Mouse (Mus musculus) lung, embryonic 16.5 days (tissue): ENCODE data around the gene Otub1. TPM values are rescaled to one million over a fixed set of nuclear protein-coding genes. Genes with fewer than 3 reads are reported as not detected.
A peak's percentile ranks its signal among the peaks of the same experiment; 100 is the strongest.

Source experiments
- ATAC-seq: fragments of 200-750 bp; cut with Nextera tagmentation; 2 replicates; pipeline ENCODE4 v1.8.0; 2017; ENCODE audit warnings: low read depth, mild to moderate bottlenecking, moderate library complexity
- H3K27ac ChIP-seq: fragments of 300-500 bp; sonication (generic); 2 replicates; pipeline ENCODE4 v1.5.1; 2014; ENCODE audit warnings: mild to moderate bottlenecking, control low read depth, low read length
- H3K27me3 ChIP-seq: fragments of 300-500 bp; sonication (generic); 2 replicates; pipeline ENCODE4 v1.6.1; 2014; ENCODE audit warnings: low read depth, low read length, mixed read lengths; ENCODE audit not compliant: control insufficient read depth, insufficient read depth
- H3K36me3 ChIP-seq: fragments of 300-500 bp; sonication (generic); 2 replicates; pipeline ENCODE4 v1.6.1; 2014; ENCODE audit warnings: low read length; ENCODE audit not compliant: control insufficient read depth, insufficient read depth
- H3K4me1 ChIP-seq: fragments of 300-500 bp; sonication (generic); replicated peaks from 2 replicates; pipeline ENCODE4 v1.6.1; 2014; ENCODE audit warnings: low read length, mixed read lengths; ENCODE audit not compliant: control insufficient read depth, insufficient read depth
- H3K4me2 ChIP-seq: fragments of 300-500 bp; sonication (generic); 2 replicates; pipeline ENCODE4 v1.6.1; 2014; ENCODE audit warnings: low read depth, low read length, control low read depth
- H3K4me3 ChIP-seq: fragments of 300-500 bp; sonication (generic); 2 replicates; pipeline ENCODE4 v1.5.1; 2014; ENCODE audit warnings: mild to moderate bottlenecking, low read length, control low read depth
- H3K9ac ChIP-seq: fragments of 300-500 bp; sonication (generic); 2 replicates; pipeline ENCODE4 v1.6.1; 2014; ENCODE audit warnings: low read length, control low read depth
- H3K9me3 ChIP-seq: fragments of 300-500 bp; sonication (generic); 2 replicates; pipeline ENCODE4 v1.6.1; 2016; ENCODE audit warnings: low read length; ENCODE audit not compliant: control insufficient read depth
- WGBS: fragments of 180-500 bp; shearing (Covaris S2); extraction: QIAGEN DNeasy Blood & Tissue Kit; methylation state at CpG from one replicate; pipeline ENCODE4 v1.1.7; 2014; 5-methylcytosine and 5-hydroxymethylcytosine counted together
- polyA plus RNA-seq: library from polyadenylated mRNA; unstranded; fragments of >200 nt; fragmentation: Nextera tagmentation; extraction: Ambion mirVana; gene quantifications from 2 replicates; pipeline ENCODE4 v1.2.1, GENCODE M21; 2015

The Otub1 gene
- 176 and 187 TPM in 2 replicates for polyA plus RNA-seq

GRCm38 (mm10) chr19:7205753-7206736 is at the start of gene Otub1:
TSS of gene Otub1 (minus strand) at chr19:7206316.
- H3K4me2 ChIP-seq, result peak within 1 kb of the TSS; percentile 86
- WGBS, result under 1% methylated on average over 51 of the region's 79 CpGs
- no peaks in the 10 kb centered on the region for H3K9me3 ChIP-seq
- peak; percentile 98 for ATAC-seq
- peak within 1 kb of the TSS; percentile 94 for H3K4me3 ChIP-seq
- H3K27me3 ChIP-seq, result no peaks in the 10 kb centered on the region
- peak within 1 kb of the TSS; percentile 92 for H3K27ac ChIP-seq
- peaks cover 24% of the 10 kb centered on the region for H3K36me3 ChIP-seq
- H3K9ac ChIP-seq, result peak within 1 kb of the TSS; percentile 76
- H3K4me1 ChIP-seq, result peaks cover 16% of the 10 kb centered on the region

DNA sequence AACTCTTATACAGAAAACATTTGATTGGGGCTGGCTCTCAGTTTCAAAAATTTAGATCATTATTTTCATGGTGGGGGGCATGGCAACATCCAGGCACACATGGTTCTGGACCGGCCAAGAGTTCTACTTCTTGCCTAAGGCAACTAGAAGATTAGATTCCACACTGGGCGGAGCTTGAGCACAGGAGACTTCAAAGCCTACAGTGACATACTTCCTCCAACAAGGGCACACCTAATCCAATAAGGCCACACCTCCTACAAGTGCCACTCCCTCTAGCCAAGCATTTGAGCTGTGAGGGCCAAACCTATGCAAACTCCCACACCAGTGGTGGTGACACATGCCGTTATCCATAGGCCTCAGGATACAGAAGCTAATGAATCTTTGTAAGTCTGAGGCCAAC is 39.9 kb upstream of the Otub1 start:
- no peak for ATAC-seq
- Histone ChIP-seq H3K27ac (no peak overlapping the region), H3K4me3 (no peak overlapping the region), H3K4me2 (no peak overlapping the region), H3K9ac (no peak overlapping the region), H3K4me1 (0 out of 2 replicates have a peak, but pooled peaks cover 2% of the 10 kb centered on the region), H3K36me3 (no peaks in the 10 kb centered on the region), H3K27me3 (no peaks in the 10 kb centered on the region), H3K9me3 (no peaks in the 10 kb centered on the region)
- 67% methylated on average over 3 of the region's 3 CpGs for WGBS

DNA sequence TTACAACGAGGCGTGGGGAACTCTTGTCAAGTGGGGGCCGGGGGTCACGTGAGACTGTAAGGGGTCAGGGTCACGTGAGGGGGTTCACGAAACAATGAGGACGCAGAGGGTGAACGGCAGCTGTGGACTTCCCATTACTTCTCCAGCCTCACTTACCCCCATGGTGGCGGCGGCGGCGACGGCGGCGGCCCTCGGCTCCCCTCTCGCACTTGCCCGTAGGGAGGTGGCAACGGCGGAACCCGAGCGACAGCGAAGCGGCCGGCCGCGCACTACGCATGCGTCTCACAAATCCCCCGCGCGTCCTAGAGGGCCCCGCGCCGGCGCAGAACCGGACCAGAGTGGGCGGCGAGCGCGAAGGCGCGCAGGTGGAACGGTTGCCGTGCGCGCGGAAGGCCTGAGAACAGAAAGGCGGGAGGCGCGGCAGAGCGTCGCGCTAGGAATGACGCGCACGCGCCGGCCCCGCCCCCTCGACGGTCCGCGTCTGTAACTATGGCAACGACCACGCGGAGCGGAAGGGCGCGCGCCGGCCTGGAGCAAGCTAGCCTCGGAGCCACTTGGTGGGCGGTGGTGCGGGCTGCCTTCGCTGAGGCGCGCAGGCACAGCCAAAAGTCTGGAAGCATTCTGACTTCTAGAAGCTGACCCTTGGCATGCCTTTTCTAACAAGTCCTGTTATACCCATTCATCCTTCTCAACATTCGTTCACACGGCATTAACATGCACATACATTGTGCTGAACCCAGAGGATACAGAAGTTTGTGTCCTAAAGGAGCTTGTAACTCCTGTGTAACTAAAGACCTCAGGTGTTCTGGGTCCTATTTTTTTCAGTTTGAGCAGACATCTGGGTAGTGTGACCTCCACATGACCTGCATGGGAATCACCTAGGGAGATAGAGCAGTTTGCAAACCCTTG is 34.9 kb upstream of the Otub1 start, which contains the start of gene Naa40:
Gene Naa40, minus strand, starts transcription at position 402 of the 909 bp plus-strand sequence.
- under 1% methylated on average over 79 of the region's 80 CpGs for WGBS

GRCm38 (mm10) chr19:7240291-7240690 is 34.2 kb upstream of the Otub1 start:
- peak overlapping the region; percentile 81 for H3K9ac ChIP-seq
- H3K9me3 ChIP-seq, result no peaks in the 10 kb centered on the region
- no peak for ATAC-seq
- under 1% methylated on average over 13 of the region's 13 CpGs for WGBS
- H3K36me3 ChIP-seq, result 0 out of 2 replicates have a peak, but pooled peaks cover 4% of the 10 kb centered on the region
- H3K27me3 ChIP-seq, result no peaks in the 10 kb centered on the region
- peak overlapping the region; percentile 59 for H3K4me2 ChIP-seq
- peaks cover 8% of the 10 kb centered on the region for H3K4me1 ChIP-seq
- 0 out of 2 replicates have a peak overlapping the region, but pooled peaks have one; percentile 0 for H3K27ac ChIP-seq
- H3K4me3 ChIP-seq, result peak overlapping the region; percentile 77

More for the DNA sequence above, 34.9 kb upstream of the Otub1 start, which contains the start of gene Naa40:
- no peaks in the 10 kb centered on the region for H3K9me3 ChIP-seq
- H3K27me3 ChIP-seq, result no peaks in the 10 kb centered on the region
- H3K36me3 ChIP-seq, result 0 out of 2 replicates have a peak, but pooled peaks cover 4% of the 10 kb centered on the region
- H3K9ac ChIP-seq, result peak within 1 kb of the TSS; percentile 81
- H3K4me1 ChIP-seq, result peaks cover 8% of the 10 kb centered on the region
- H3K4me3 ChIP-seq, result peak within 1 kb of the TSS; percentile 77
- peak; percentile 95 for ATAC-seq
- peak within 1 kb of the TSS; percentile 78 for H3K27ac ChIP-seq
- peak within 1 kb of the TSS; percentile 59 for H3K4me2 ChIP-seq

DNA sequence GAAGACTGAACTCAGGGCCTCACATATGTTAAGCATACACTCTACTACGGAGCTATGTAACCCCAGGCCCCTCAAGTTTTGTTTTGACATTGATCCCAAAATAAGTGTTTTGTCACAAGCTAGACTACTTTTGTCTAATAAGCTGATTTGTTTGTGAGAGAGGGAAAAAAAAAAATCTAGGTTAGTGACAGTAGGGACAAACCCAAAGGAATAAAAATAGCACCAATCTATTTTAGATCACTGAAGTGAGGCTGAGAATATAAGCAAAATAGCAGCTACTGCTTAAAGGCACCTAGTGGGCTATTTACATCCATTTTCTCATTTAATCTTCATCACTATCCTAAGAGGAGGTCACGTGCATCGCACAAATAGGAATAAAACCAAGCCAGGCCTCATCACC is 33.5 kb upstream of the Otub1 start:
- Histone ChIP-seq H3K4me1 (peaks cover 8% of the 10 kb centered on the region), H3K36me3 (0 out of 2 replicates have a peak, but pooled peaks cover 4% of the 10 kb centered on the region), H3K9me3 (no peaks in the 10 kb centered on the region), H3K27me3 (no peaks in the 10 kb centered on the region), H3K27ac (no peak overlapping the region), H3K4me3 (peak overlapping the region; percentile 77), H3K9ac (peak overlapping the region; percentile 81), H3K4me2 (peak overlapping the region; percentile 59)
- 86% methylated on average over 3 of the region's 3 CpGs for WGBS
- no peak for ATAC-seq

DNA sequence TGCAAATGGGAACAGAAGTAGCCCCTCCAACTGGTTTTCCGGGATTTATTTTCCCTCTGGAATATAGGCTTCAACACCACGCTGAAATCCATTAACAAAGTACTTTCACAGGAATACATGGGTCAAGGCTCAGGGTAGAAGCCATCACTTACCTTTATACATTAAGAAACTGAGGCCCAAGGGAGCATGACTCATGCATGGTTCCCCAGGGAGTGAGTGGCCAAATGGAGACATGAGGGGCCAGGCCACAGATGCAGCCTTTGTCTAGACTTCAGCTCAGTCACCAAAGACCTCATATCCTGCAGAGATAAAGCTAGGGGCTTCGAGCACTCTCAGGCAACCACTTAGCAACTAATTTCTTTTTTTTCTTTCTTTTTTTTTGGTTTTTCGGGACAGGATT is 30.6 kb upstream of the Otub1 start:
- ATAC-seq, result no peak
- peaks cover 4% of the 10 kb centered on the region; the same call in 1 of the 2 replicates for H3K36me3 ChIP-seq
- no peak overlapping the region for H3K9ac ChIP-seq
- H3K4me3 ChIP-seq, result no peak overlapping the region
- WGBS, result 82% methylated on average over 4 of the region's 4 CpGs
- no peaks in the 10 kb centered on the region for H3K27me3 ChIP-seq
- H3K4me2 ChIP-seq, result no peak overlapping the region
- no peak overlapping the region for H3K27ac ChIP-seq
- no peaks in the 10 kb centered on the region for H3K9me3 ChIP-seq
- peaks cover 8% of the 10 kb centered on the region for H3K4me1 ChIP-seq

- no peak overlapping the region for H3K9ac ChIP-seq
- peaks cover 6% of the 10 kb centered on the region for H3K4me1 ChIP-seq
- H3K36me3 ChIP-seq, result peaks cover 4% of the 10 kb centered on the region; the same call in 1 of the 2 replicates
- ATAC-seq, result no peak
- H3K9me3 ChIP-seq, result no peaks in the 10 kb centered on the region
- no peaks in the 10 kb centered on the region for H3K27me3 ChIP-seq
- H3K4me3 ChIP-seq, result no peak overlapping the region
- no peak overlapping the region for H3K27ac ChIP-seq
- 95% methylated on average over 2 of the region's 2 CpGs for WGBS
- H3K4me2 ChIP-seq, result no peak overlapping the region
Measured at GRCm38 (mm10) chr19:7236011-7236410, 29.9 kb upstream of the Otub1 start.

- H3K27ac ChIP-seq, result no peak overlapping the region
- peaks cover 4% of the 10 kb centered on the region; the same call in 1 of the 2 replicates for H3K36me3 ChIP-seq
- H3K4me2 ChIP-seq, result no peak overlapping the region
- H3K4me1 ChIP-seq, result peaks cover 6% of the 10 kb centered on the region
- ATAC-seq, result no peak
- WGBS, result 88% methylated on average over 9 of the region's 9 CpGs
- no peaks in the 10 kb centered on the region for H3K27me3 ChIP-seq
- no peak overlapping the region for H3K9ac ChIP-seq
- H3K4me3 ChIP-seq, result no peak overlapping the region
- no peaks in the 10 kb centered on the region for H3K9me3 ChIP-seq
Measured at GRCm38 (mm10) chr19:7235461-7235860, 29.3 kb upstream of the Otub1 start.
